9 mouse cellular contexts compared by ENCODE assay signal in the genomic region with DNA sequence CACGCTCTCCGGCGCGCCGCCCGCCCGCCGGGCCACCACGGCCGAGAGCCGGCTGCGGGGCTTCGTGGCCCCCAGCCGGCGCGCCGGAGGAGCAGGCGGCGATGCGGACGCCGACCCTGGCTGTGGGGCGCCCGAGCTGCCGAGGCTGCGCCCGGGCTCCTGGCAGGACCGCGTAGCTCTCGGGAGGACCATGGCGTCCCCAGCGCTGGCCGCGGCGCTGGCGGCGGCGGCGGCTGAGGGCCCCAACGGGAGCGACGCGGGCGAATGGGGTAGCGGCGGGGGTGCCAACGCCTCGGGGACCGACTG. TPM values are rescaled to one million over a fixed set of nuclear protein-coding genes. Genes with fewer than 3 reads are reported as not detected.
A peak's percentile ranks its signal among the peaks of the same experiment; 100 is the strongest.
DNase-seq lines count a peak whose midpoint lies in the region; ATAC-seq lines count a peak whose summit lies in the region.
"Had no signal": no experiment of that assay in that cellular context is flagged by ENCODE, and none has a peak within 500 bp of the region (broad histone marks: within the 10 kb centered on the region; RNA-seq: fewer than 3 reads in every experiment).

No protein-coding gene starts in this region.

- no peaks in the 10 kb centered on the region for H3K9me3 ChIP-seq in kidney, embryonic 15.5 days (replicated peaks)
- H3K9me3 ChIP-seq in embryonic facial prominence, embryonic 11.5 days (replicated peaks; ENCODE audit: control insufficient read depth, low read length) = no peaks in the 10 kb centered on the region
- H3K9me3 ChIP-seq in hindbrain, embryonic 11.5 days (ENCODE audit: control insufficient read depth, low read length) = no peaks in the 10 kb centered on the region
- H3K9me3 ChIP-seq in midbrain, embryonic 13.5 days = no peaks in the 10 kb centered on the region

- no peak for ATAC-seq in kidney, embryonic 15.5 days (replicated peaks; ENCODE audit: low FRiP score)
- ATAC-seq in embryonic facial prominence, embryonic 11.5 days (replicated peaks; ENCODE audit: insufficient number of reproducible peaks, low FRiP score, low TSS enrichment, low read depth) = no peak
- ATAC-seq in hindbrain, embryonic 11.5 days (ENCODE audit: low FRiP score) = no peak
- ATAC-seq in midbrain, embryonic 13.5 days = peak; percentile 10

- peak overlapping the region; percentile 8; the same call in 1 of the 2 replicates for H3K9ac ChIP-seq in kidney, embryonic 15.5 days
- H3K9ac ChIP-seq in embryonic facial prominence, embryonic 11.5 days (replicated peaks; ENCODE audit: low read length) = no peak overlapping the region
- 0 out of 2 replicates have a peak overlapping the region, but pooled peaks have one; percentile 11 for H3K9ac ChIP-seq in hindbrain, embryonic 11.5 days (ENCODE audit: low read depth, low read length)
- 0 out of 2 replicates have a peak overlapping the region, but pooled peaks have one; percentile 44 for H3K9ac ChIP-seq in midbrain, embryonic 13.5 days (replicated peaks)

- peaks cover 89% of the 10 kb centered on the region for H3K27me3 ChIP-seq in kidney, embryonic 15.5 days
- H3K27me3 ChIP-seq in embryonic facial prominence, embryonic 11.5 days (ENCODE audit: control insufficient read depth, insufficient read depth, low read length) = peaks cover 50% of the 10 kb centered on the region
- H3K27me3 ChIP-seq in hindbrain, embryonic 11.5 days (ENCODE audit: control insufficient read depth, insufficient read depth, low read length) = peaks cover 65% of the 10 kb centered on the region
- peaks cover 87% of the 10 kb centered on the region for H3K27me3 ChIP-seq in midbrain, embryonic 13.5 days

- WGBS in kidney, embryonic 15.5 days = under 1% methylated on average over 49 of the region's 49 CpGs
- WGBS in embryonic facial prominence, embryonic 11.5 days = under 1% methylated on average over 42 of the region's 49 CpGs
- 1% methylated on average over 38 of the region's 49 CpGs for WGBS in hindbrain, embryonic 11.5 days
- WGBS in midbrain, embryonic 13.5 days = under 1% methylated on average over 39 of the region's 49 CpGs

- H3K4me1 ChIP-seq in kidney, embryonic 15.5 days = peaks cover 29% of the 10 kb centered on the region
- no peaks in the 10 kb centered on the region; the same call in 1 of the 2 replicates for H3K4me1 ChIP-seq in embryonic facial prominence, embryonic 11.5 days (ENCODE audit: control insufficient read depth, insufficient read depth, low read length)
- peaks cover 9% of the 10 kb centered on the region for H3K4me1 ChIP-seq in hindbrain, embryonic 11.5 days (replicated peaks; ENCODE audit: control insufficient read depth, insufficient read depth, low read length)
- H3K4me1 ChIP-seq in midbrain, embryonic 13.5 days (replicated peaks) = peaks cover 19% of the 10 kb centered on the region

- peak overlapping the region; percentile 96 for H3K4me2 ChIP-seq in kidney, embryonic 15.5 days
- H3K4me2 ChIP-seq in embryonic facial prominence, embryonic 11.5 days (ENCODE audit: low read depth, low read length) = peak overlapping the region; percentile 98
- peak overlapping the region; percentile 86 for H3K4me2 ChIP-seq in hindbrain, embryonic 11.5 days (replicated peaks; ENCODE audit: low read depth, low read length)
- H3K4me2 ChIP-seq in midbrain, embryonic 13.5 days (replicated peaks) = peak overlapping the region; percentile 81

- no peaks in the 10 kb centered on the region for H3K36me3 ChIP-seq in kidney, embryonic 15.5 days
- no peaks in the 10 kb centered on the region for H3K36me3 ChIP-seq in embryonic facial prominence, embryonic 11.5 days (replicated peaks; ENCODE audit: control insufficient read depth, insufficient read depth, low read depth, low read length)
- H3K36me3 ChIP-seq in hindbrain, embryonic 11.5 days (ENCODE audit: control insufficient read depth, insufficient read depth, low read length) = no peaks in the 10 kb centered on the region
- H3K36me3 ChIP-seq in midbrain, embryonic 13.5 days = no peaks in the 10 kb centered on the region

- DNase-seq in kidney, adult 18-20 months = no peak
- DNase-seq in embryonic facial prominence, embryonic 11.5 days (ENCODE audit: low spot score) = no peak
- peak; percentile 51 for DNase-seq in hindbrain, embryonic 11.5 days (ENCODE audit: low spot score)
- DNase-seq in spleen, postnatal 36 days (ENCODE audit: low spot score in 2 of 2) = no peak
- no peak for DNase-seq in thymus, adult 18-20 months
- no peak for DNase-seq in adrenal gland, adult (ENCODE audit: inconsistent age in 2 of 2, low spot score in 1 of 2)

- peak overlapping the region; percentile 56 for H3K4me3 ChIP-seq in kidney, embryonic 15.5 days (replicated peaks)
- H3K4me3 ChIP-seq in embryonic facial prominence, embryonic 11.5 days (ENCODE audit: low read depth, low read length) = peak overlapping the region; percentile 54
- peak overlapping the region; percentile 47 for H3K4me3 ChIP-seq in hindbrain, embryonic 11.5 days (ENCODE audit: low read depth, low read length)
- peak overlapping the region; percentile 50 for H3K4me3 ChIP-seq in midbrain, embryonic 13.5 days (replicated peaks)

- H3K27ac ChIP-seq in kidney, embryonic 15.5 days = no peak overlapping the region
- H3K27ac ChIP-seq in embryonic facial prominence, embryonic 11.5 days (replicated peaks; ENCODE audit: low read depth, low read length) = no peak overlapping the region
- H3K27ac ChIP-seq in hindbrain, embryonic 11.5 days (ENCODE audit: low read depth, low read length) = no peak overlapping the region
- H3K27ac ChIP-seq in midbrain, embryonic 13.5 days = no peak overlapping the region

RNA-seq across cellular contexts. Expression of a gene that starts 1.5 kb away (rescaled TPM):
- 0.40 and 0.41 TPM in 2 replicates for polyA plus RNA-seq in kidney, embryonic 15.5 days (2015; fragmentation: Nextera tagmentation; extraction: Ambion mirVana)
- 0.11 and 0.31 TPM in 2 replicates for polyA plus RNA-seq in embryonic facial prominence, embryonic 11.5 days (2014; fragmentation: Nextera tagmentation; extraction: Ambion mirVana)
- polyA plus RNA-seq in hindbrain, embryonic 11.5 days (2014; fragmentation: Nextera tagmentation; extraction: Ambion mirVana) = 0.06 and 0.07 TPM in 2 replicates
- 0.05 and 0.07 TPM in 2 replicates for polyA plus RNA-seq in midbrain, embryonic 13.5 days (2015; fragmentation: Nextera tagmentation; extraction: Ambion mirVana)
- polyA plus RNA-seq: liver, embryonic 16.5 days had no signal
